Mouse (Mus musculus) bone marrow, adult 2 months (tissue): ENCODE measurements around the gene Slc15a1. TPM values are rescaled to one million over a fixed set of nuclear protein-coding genes. Genes with fewer than 3 reads are reported as not detected.

Experiments
- H3K27ac ChIP-seq: fragments of 200-500 bp; 2 replicates; pipeline ENCODE4 v1.5.1; 2012; ENCODE audit warnings: low read depth, mild to moderate bottlenecking, control low read depth, inconsistent platforms, low read length; ENCODE audit not compliant: control insufficient read depth, poor library complexity, insufficient read depth
- H3K4me1 ChIP-seq: fragments of 200-500 bp; 2 replicates; pipeline ENCODE4 v1.6.1; 2011; ENCODE audit warnings: low read length; ENCODE audit not compliant: control insufficient read depth, insufficient read depth
- H3K4me3 ChIP-seq: fragments of 200-500 bp; replicated peaks from 2 replicates; pipeline ENCODE3; 2011; ENCODE audit warnings: mild to moderate bottlenecking, low read depth, low read length, control low read depth; ENCODE audit not compliant: control insufficient read depth
- CTCF ChIP-seq: fragments of 200-500 bp; IDR thresholded peaks from 2 replicates; pipeline ENCODE4 v1.5.1; 2011; ENCODE audit warnings: low read length, control low read depth; ENCODE audit not compliant: control insufficient read depth, insufficient read depth
- POLR2A ChIP-seq: fragments of 200-500 bp; IDR thresholded peaks from 2 replicates; pipeline ENCODE4 v1.6.1; 2011; ENCODE audit warnings: low read depth, mild to moderate bottlenecking, control low read depth, low read length, borderline replicate concordance; ENCODE audit not compliant: control insufficient read depth
- WGBS: fragments of 180-500 bp; shearing (Covaris S2); methylation state at CpG from one replicate; pipeline ENCODE4 v1.1.7; 2018; 5-methylcytosine and 5-hydroxymethylcytosine counted together
- polyA plus RNA-seq: library from polyadenylated mRNA; stranded (reverse); fragments of >200 nt; gene quantifications from 2 replicates; pipeline ENCODE4 v1.2.4, GENCODE M21; 2011; ENCODE audit warnings: low replicate concordance; ENCODE audit not compliant: missing spikeins, insufficient read depth, insufficient read length

Gene Slc15a1
- polyA plus RNA-seq, 1 experiment, result not detected

- 53% methylated on average over 3 of the region's 3 CpGs for WGBS
- no peak overlapping the region for H3K4me3 ChIP-seq
- TF ChIP-seq POLR2A (no peak), CTCF (no peak)
These were observed 51.9 kb downstream of the Slc15a1 start for GRCm38 (mm10) chr14:121453130-121453529.

DNA sequence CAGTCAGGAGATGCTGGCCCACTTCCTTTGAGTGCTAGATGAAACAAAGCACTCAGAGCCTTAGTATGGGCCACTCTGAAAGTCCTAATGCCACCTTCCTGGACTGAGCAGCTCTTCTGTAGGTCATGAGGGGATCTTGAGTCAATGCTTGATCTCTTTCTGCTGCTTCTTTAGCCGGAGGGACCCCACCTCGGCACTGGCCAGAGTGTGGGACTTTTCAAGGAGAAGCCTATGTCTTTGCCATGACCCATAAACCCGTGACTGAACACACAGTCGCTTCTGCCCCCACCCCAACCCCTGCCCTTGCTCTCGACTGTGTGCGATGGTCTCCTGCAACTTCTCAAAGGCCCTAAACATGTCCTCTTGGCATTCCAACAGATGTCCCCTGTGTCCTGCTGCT lies 52.8 kb downstream of the Slc15a1 start:
- H3K4me3 ChIP-seq, result no peak overlapping the region
- no peak overlapping the region for H3K27ac ChIP-seq
- no peak for TF ChIP-seq CTCF
- TF ChIP-seq POLR2A, result no peak
- no peaks in the 10 kb centered on the region for H3K4me1 ChIP-seq
- 85% methylated on average over 6 of the region's 6 CpGs for WGBS

More at GRCm38 (mm10) chr14:121453130-121453529, 51.9 kb downstream of the Slc15a1 start:
- H3K27ac ChIP-seq, result no peak overlapping the region
- no peaks in the 10 kb centered on the region for H3K4me1 ChIP-seq

DNA sequence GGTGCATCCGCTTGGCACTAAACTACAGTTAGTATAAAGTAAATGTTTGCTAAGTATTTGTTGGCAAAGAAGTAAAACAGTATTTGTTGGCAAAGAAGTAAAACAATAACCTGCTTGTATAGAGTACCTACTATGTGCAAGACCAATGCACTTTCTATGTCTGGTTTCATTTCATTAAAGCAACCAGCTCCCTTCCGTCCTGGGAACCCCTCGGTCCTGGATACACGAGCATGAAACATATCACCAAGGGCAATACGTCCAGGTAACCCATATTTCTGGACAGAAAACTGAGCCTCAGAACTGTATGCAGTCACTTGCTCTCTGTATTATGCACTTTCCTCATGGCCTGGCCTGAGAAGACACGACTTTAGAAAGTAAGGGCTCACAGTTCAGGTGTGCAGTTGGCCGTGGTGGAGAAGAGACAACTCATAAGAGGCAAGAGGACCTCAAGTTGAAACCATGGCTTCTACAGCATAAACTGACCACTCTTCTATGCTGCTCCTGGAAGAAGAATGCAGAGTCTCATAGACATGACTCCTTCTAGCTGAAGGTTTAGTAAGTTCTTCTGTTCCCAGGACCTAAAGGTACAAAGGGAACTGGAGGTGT lies 53.5 kb downstream of the Slc15a1 start:
- 64% methylated on average over 7 of the region's 7 CpGs for WGBS
- Histone ChIP-seq H3K4me3 (no peak overlapping the region), H3K4me1 (no peaks in the 10 kb centered on the region), H3K27ac (no peak overlapping the region)
- no peak for TF ChIP-seq CTCF
- no peak for TF ChIP-seq POLR2A

DNA sequence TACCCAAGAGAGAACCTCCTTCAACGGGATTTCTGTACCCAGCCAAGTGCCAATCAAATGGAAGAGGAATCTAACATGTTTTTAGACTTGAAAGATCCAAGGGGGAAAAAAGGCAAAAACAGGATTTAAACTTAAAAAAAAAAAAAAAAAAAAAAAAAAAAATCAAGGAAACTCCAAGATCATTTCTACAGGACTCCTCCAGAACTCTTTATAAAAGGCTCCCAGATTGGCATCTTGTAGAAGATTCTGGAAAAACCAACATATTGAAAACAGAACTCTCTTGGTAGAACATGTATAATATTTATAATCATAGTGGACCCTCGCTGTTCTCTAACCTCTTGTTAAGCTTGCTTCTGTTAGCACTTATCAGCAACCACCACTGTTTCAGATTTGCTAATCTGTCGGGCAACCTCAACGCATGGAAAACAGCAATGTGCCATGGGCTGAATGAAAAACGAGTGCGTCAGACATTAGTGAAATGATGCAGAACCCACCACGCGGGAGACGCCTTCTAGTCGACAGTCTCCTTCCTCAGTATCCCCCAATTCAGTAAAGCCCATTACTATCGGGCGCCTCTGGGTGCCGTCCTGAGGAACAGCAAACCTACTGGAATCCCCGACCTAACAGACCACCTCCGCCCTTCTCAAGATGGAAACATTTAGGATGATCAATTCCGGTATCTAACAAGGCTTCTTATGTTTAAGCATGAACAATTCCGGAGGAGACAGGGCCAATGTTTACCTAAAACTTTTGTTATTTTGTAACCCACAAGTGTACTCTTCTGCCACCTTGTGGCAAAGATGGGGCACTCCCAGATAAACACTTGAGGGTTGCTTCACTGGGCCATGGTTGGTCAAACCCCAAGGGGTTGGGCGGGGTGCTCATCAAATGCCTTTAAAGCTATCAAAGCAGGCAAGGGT lies 54.3 kb downstream of the Slc15a1 start:
- H3K4me3 ChIP-seq, result no peak overlapping the region
- TF ChIP-seq POLR2A (no peak), CTCF (peak; percentile 48)
- H3K27ac ChIP-seq, result no peak overlapping the region
- H3K4me1 ChIP-seq, result no peaks in the 10 kb centered on the region
- WGBS, result 12% methylated on average over 18 of the region's 18 CpGs

DNA sequence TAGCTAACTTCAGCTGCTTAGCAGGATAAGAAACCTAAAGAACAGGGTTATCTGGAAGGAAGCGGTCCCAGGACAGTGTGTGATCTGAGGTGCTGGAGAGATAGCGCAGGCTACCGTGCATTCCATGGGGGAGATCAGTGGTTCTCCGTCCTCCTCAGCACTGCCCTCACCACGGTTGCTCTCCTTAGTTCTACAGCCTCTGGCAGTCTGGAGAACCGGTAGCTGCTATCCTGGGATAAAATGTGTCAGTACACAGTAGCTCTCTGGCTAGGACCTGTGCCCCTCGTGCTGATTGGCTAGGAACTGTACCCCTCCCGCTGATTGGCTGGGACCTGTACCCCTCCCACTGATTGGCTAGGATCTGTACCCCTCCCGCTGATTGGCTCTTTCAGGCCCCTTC lies 58.1 kb downstream of the Slc15a1 start:
- H3K27ac ChIP-seq, result no peak overlapping the region; the same call in 1 of the 2 replicates
- WGBS, result 26% methylated on average over 9 of the region's 9 CpGs
- no peak for TF ChIP-seq CTCF
- no peak for TF ChIP-seq POLR2A
- H3K4me3 ChIP-seq, result peak overlapping the region; percentile 13
- H3K4me1 ChIP-seq, result no peaks in the 10 kb centered on the region

DNA sequence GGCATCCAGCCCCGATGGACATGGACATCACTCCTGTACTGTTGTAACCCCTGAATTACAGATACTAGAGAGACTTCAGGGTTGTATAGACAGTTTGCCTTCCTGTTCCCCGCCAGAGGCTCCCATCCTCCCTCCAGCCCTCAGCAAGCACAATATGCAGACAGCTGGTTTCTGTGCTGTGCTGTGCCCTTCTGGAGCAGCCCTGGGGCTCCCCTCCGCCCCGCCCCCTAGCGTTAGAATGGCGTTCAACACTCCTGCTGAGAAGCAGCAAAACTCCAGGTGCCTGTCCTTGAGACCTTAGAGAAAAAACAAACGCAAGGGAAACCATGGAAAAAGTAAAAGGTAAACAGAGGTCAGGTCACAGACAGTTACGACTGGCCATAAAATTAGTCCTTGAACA lies 59.9 kb downstream of the Slc15a1 start:
- Histone ChIP-seq H3K4me1 (no peaks in the 10 kb centered on the region), H3K27ac (no peak overlapping the region), H3K4me3 (no peak overlapping the region)
- no peak for TF ChIP-seq POLR2A
- TF ChIP-seq CTCF, result peak; percentile 76
- 20% methylated on average over 8 of the region's 8 CpGs for WGBS

- H3K4me1 ChIP-seq, result no peaks in the 10 kb centered on the region
- 84% methylated on average over 6 of the region's 6 CpGs for WGBS
- no peak overlapping the region for H3K4me3 ChIP-seq
- TF ChIP-seq POLR2A (no peak), CTCF (no peak)
- H3K27ac ChIP-seq, result no peak overlapping the region
These were observed 64.2 kb downstream of the Slc15a1 start for GRCm38 (mm10) chr14:121440807-121441206.

GRCm38 (mm10) chr14:121437026-121437425 lies 68.0 kb downstream of the Slc15a1 start:
- Histone ChIP-seq H3K4me3 (no peak overlapping the region), H3K27ac (no peak overlapping the region), H3K4me1 (no peaks in the 10 kb centered on the region)
- 20% methylated on average over 6 of the region's 6 CpGs for WGBS
- TF ChIP-seq POLR2A, result no peak
- TF ChIP-seq CTCF, result no peak
